Mouse (Mus musculus) heart, embryonic 13.5 days (tissue): ENCODE data around the gene Exoc1. TPM values are rescaled to one million over a fixed set of nuclear protein-coding genes. Genes with fewer than 3 reads are reported as not detected.

Source experiments
- ATAC-seq: fragments of 200-750 bp; cut with Nextera tagmentation; 2 replicates; pipeline ENCODE4 v1.8.0; 2017; ENCODE audit warnings: moderate TSS enrichment; ENCODE audit not compliant: insufficient number of reproducible peaks, low FRiP score, low TSS enrichment; ENCODE audit errors: extremely low read depth
- H3K27ac ChIP-seq: fragments of 300-500 bp; sonication (generic); replicated peaks from 2 replicates; pipeline ENCODE4 v1.5.1; 2015; ENCODE audit warnings: moderate library complexity, mild to moderate bottlenecking, inconsistent platforms
- H3K27me3 ChIP-seq: fragments of 300-500 bp; sonication (generic); replicated peaks from 2 replicates; pipeline ENCODE4 v1.6.1; 2015; ENCODE audit warnings: mild to moderate bottlenecking, inconsistent platforms
- H3K36me3 ChIP-seq: fragments of 300-500 bp; sonication (generic); 2 replicates; pipeline ENCODE4 v1.6.1; 2015; ENCODE audit warnings: mild to moderate bottlenecking, inconsistent platforms
- H3K4me1 ChIP-seq: fragments of 300-500 bp; sonication (generic); 2 replicates; pipeline ENCODE4 v1.6.1; 2015; ENCODE audit warnings: inconsistent platforms
- H3K4me2 ChIP-seq: fragments of 300-500 bp; sonication (generic); 2 replicates; pipeline ENCODE4 v1.6.1; 2015; ENCODE audit warnings: inconsistent platforms, mild to moderate bottlenecking, moderate library complexity
- H3K4me3 ChIP-seq: fragments of 300-500 bp; sonication (generic); 2 replicates; pipeline ENCODE4 v1.5.1; 2015; ENCODE audit warnings: moderate library complexity, mild to moderate bottlenecking, inconsistent platforms
- H3K9ac ChIP-seq: fragments of 300-500 bp; sonication (generic); 2 replicates; pipeline ENCODE4 v1.6.1; 2015; ENCODE audit warnings: inconsistent platforms, mild to moderate bottlenecking, moderate library complexity
- H3K9me3 ChIP-seq: fragments of 300-500 bp; sonication (generic); 2 replicates; pipeline ENCODE4 v1.6.1; 2016; ENCODE audit warnings: inconsistent platforms
- WGBS: fragments of 180-500 bp; shearing (Covaris S2); methylation state at CpG from one replicate; pipeline ENCODE4 v1.1.7; 2015; ENCODE audit warnings: mixed read lengths; 5-methylcytosine and 5-hydroxymethylcytosine counted together
- polyA plus RNA-seq: library from polyadenylated mRNA; unstranded; fragments of >200 nt; fragmentation: Nextera tagmentation; extraction: Ambion mirVana; gene quantifications from 2 replicates; pipeline ENCODE4 v1.2.1, GENCODE M21; 2015

Gene Exoc1
- polyA plus RNA-seq, 1 experiment from 2014 or later, result 22.7 TPM

- Histone ChIP-seq H3K4me3 (no peak overlapping the region), H3K27ac (no peak overlapping the region), H3K4me1 (no peaks in the 10 kb centered on the region), H3K4me2 (no peak overlapping the region), H3K9ac (no peak overlapping the region), H3K27me3 (no peaks in the 10 kb centered on the region), H3K9me3 (no peaks in the 10 kb centered on the region), H3K36me3 (peaks cover 80% of the 10 kb centered on the region)
- no peak for ATAC-seq
These were observed 11.7 kb downstream of the Exoc1 start for GRCm38 (mm10) chr5:76540842-76541241.

GRCm38 (mm10) chr5:76543200-76543599 lies 14.1 kb downstream of the Exoc1 start:
- no peak overlapping the region for H3K4me2 ChIP-seq
- WGBS, result 87% methylated on average over 8 of the region's 8 CpGs
- no peaks in the 10 kb centered on the region for H3K27me3 ChIP-seq
- no peak overlapping the region for H3K27ac ChIP-seq
- H3K9me3 ChIP-seq, result no peaks in the 10 kb centered on the region
- H3K9ac ChIP-seq, result no peak overlapping the region
- H3K4me1 ChIP-seq, result no peaks in the 10 kb centered on the region
- no peak overlapping the region for H3K4me3 ChIP-seq
- peaks cover 67% of the 10 kb centered on the region for H3K36me3 ChIP-seq
- ATAC-seq, result no peak

GRCm38 (mm10) chr5:76550426-76550825 lies 21.3 kb downstream of the Exoc1 start:
- ATAC-seq, result no peak
- H3K4me1 ChIP-seq, result no peaks in the 10 kb centered on the region
- no peak overlapping the region for H3K27ac ChIP-seq
- H3K9ac ChIP-seq, result no peak overlapping the region
- 49% methylated on average over 8 of the region's 8 CpGs for WGBS
- no peaks in the 10 kb centered on the region for H3K27me3 ChIP-seq
- H3K4me3 ChIP-seq, result no peak overlapping the region
- peaks cover 55% of the 10 kb centered on the region for H3K36me3 ChIP-seq
- H3K9me3 ChIP-seq, result no peaks in the 10 kb centered on the region
- no peak overlapping the region for H3K4me2 ChIP-seq

GRCm38 (mm10) chr5:76565321-76565720 lies 36.2 kb downstream of the Exoc1 start:
- Histone ChIP-seq H3K4me2 (no peak overlapping the region), H3K36me3 (peaks cover 86% of the 10 kb centered on the region), H3K27me3 (no peaks in the 10 kb centered on the region), H3K9ac (no peak overlapping the region), H3K27ac (no peak overlapping the region), H3K4me1 (no peaks in the 10 kb centered on the region), H3K4me3 (no peak overlapping the region), H3K9me3 (no peaks in the 10 kb centered on the region)
- 33% methylated on average over 3 of the region's 3 CpGs for WGBS
- ATAC-seq, result no peak

GRCm38 (mm10) chr5:76574251-76574650 lies 45.1 kb downstream of the Exoc1 start:
- 64% methylated on average over 7 of the region's 7 CpGs for WGBS
- Histone ChIP-seq H3K4me1 (no peaks in the 10 kb centered on the region), H3K4me3 (no peak overlapping the region), H3K36me3 (peaks cover 27% of the 10 kb centered on the region), H3K9ac (no peak overlapping the region), H3K9me3 (no peaks in the 10 kb centered on the region; the same call in 1 of the 2 replicates), H3K27ac (no peak overlapping the region), H3K27me3 (no peaks in the 10 kb centered on the region), H3K4me2 (no peak overlapping the region)
- ATAC-seq, result no peak

- Histone ChIP-seq H3K9ac (no peak overlapping the region), H3K36me3 (peaks cover 12% of the 10 kb centered on the region; the same call in 1 of the 2 replicates), H3K4me3 (no peak overlapping the region), H3K27ac (no peak overlapping the region), H3K9me3 (peaks cover 7% of the 10 kb centered on the region; the same call in 1 of the 2 replicates), H3K4me1 (no peaks in the 10 kb centered on the region), H3K27me3 (no peaks in the 10 kb centered on the region), H3K4me2 (no peak overlapping the region)
- ATAC-seq, result no peak
- 70% methylated on average over 3 of the region's 3 CpGs for WGBS
These were observed 47.9 kb downstream of the Exoc1 start for GRCm38 (mm10) chr5:76577026-76577425.

- Histone ChIP-seq H3K36me3 (no peaks in the 10 kb centered on the region), H3K27ac (no peak overlapping the region), H3K4me1 (peaks cover 7% of the 10 kb centered on the region; the same call in 1 of the 2 replicates), H3K9me3 (no peaks in the 10 kb centered on the region), H3K4me2 (no peak overlapping the region), H3K9ac (no peak overlapping the region), H3K27me3 (no peaks in the 10 kb centered on the region), H3K4me3 (no peak overlapping the region)
- no peak for ATAC-seq
- WGBS, result 58% methylated on average over 2 of the region's 2 CpGs
These were observed 56.3 kb downstream of the Exoc1 start for GRCm38 (mm10) chr5:76585378-76585777.

- Histone ChIP-seq H3K36me3 (peaks cover 22% of the 10 kb centered on the region), H3K27me3 (no peaks in the 10 kb centered on the region), H3K27ac (peak within 1 kb of the TSS; percentile 91), H3K4me1 (peaks cover 7% of the 10 kb centered on the region; the same call in 1 of the 2 replicates), H3K4me3 (peak within 1 kb of the TSS; percentile 80), H3K4me2 (peak within 1 kb of the TSS; percentile 80), H3K9me3 (no peaks in the 10 kb centered on the region), H3K9ac (peak within 1 kb of the TSS; percentile 90)
- ATAC-seq, result peak; percentile 95
- under 1% methylated on average over 70 of the region's 92 CpGs for WGBS
These were observed 59.6 kb downstream of the Exoc1 start, which contains the start of gene Cep135 for GRCm38 (mm10) chr5:76588551-76589283. Cep135 (plus strand) TSS chr5:76588698.

- Histone ChIP-seq H3K36me3 (peaks cover 28% of the 10 kb centered on the region), H3K4me3 (peak overlapping the region; percentile 80), H3K4me1 (peaks cover 7% of the 10 kb centered on the region; the same call in 1 of the 2 replicates), H3K27ac (peak overlapping the region; percentile 91), H3K4me2 (peak overlapping the region; percentile 80), H3K27me3 (no peaks in the 10 kb centered on the region), H3K9ac (peak overlapping the region; percentile 90), H3K9me3 (no peaks in the 10 kb centered on the region)
- WGBS, result 8% methylated on average over 7 of the region's 7 CpGs
- ATAC-seq, result no peak
These were observed 60.2 kb downstream of the Exoc1 start for GRCm38 (mm10) chr5:76589311-76589710.

- ATAC-seq, result no peak
- Histone ChIP-seq H3K4me2 (peak overlapping the region; percentile 80), H3K9ac (peak overlapping the region; percentile 90; the same call in 1 of the 2 replicates), H3K9me3 (no peaks in the 10 kb centered on the region), H3K36me3 (peaks cover 35% of the 10 kb centered on the region), H3K4me3 (peak overlapping the region; percentile 80), H3K27ac (no peak overlapping the region), H3K27me3 (no peaks in the 10 kb centered on the region), H3K4me1 (peaks cover 7% of the 10 kb centered on the region; the same call in 1 of the 2 replicates)
- WGBS, result 78% methylated on average over 2 of the region's 2 CpGs
These were observed 60.9 kb downstream of the Exoc1 start for GRCm38 (mm10) chr5:76590009-76590408.

- Histone ChIP-seq H3K9ac (no peak overlapping the region), H3K4me3 (no peak overlapping the region), H3K9me3 (no peaks in the 10 kb centered on the region), H3K4me1 (peaks cover 7% of the 10 kb centered on the region; the same call in 1 of the 2 replicates), H3K4me2 (no peak overlapping the region), H3K36me3 (peaks cover 54% of the 10 kb centered on the region), H3K27ac (no peak overlapping the region), H3K27me3 (no peaks in the 10 kb centered on the region)
- no peak for ATAC-seq
- 55% methylated on average over 9 of the region's 9 CpGs for whole genome bisulfite sequencing
These were observed 62.8 kb downstream of the Exoc1 start for GRCm38 (mm10) chr5:76591885-76592284.
